Mouse (Mus musculus) bone marrow, adult 2 months (tissue): ENCODE data around the gene Klk9. TPM values are rescaled to one million over a fixed set of nuclear protein-coding genes. Genes with fewer than 3 reads are reported as not detected.

Experiments
- H3K27ac ChIP-seq: fragments of 200-500 bp; 2 replicates; pipeline ENCODE4 v1.5.1; 2012; ENCODE audit warnings: low read depth, mild to moderate bottlenecking, control low read depth, inconsistent platforms, low read length; ENCODE audit not compliant: control insufficient read depth, poor library complexity, insufficient read depth
- H3K4me1 ChIP-seq: fragments of 200-500 bp; 2 replicates; pipeline ENCODE4 v1.6.1; 2011; ENCODE audit warnings: low read length; ENCODE audit not compliant: control insufficient read depth, insufficient read depth
- H3K4me3 ChIP-seq: fragments of 200-500 bp; replicated peaks from 2 replicates; pipeline ENCODE3; 2011; ENCODE audit warnings: mild to moderate bottlenecking, low read depth, low read length, control low read depth; ENCODE audit not compliant: control insufficient read depth
- CTCF ChIP-seq: fragments of 200-500 bp; IDR thresholded peaks from 2 replicates; pipeline ENCODE4 v1.5.1; 2011; ENCODE audit warnings: low read length, control low read depth; ENCODE audit not compliant: control insufficient read depth, insufficient read depth
- POLR2A ChIP-seq: fragments of 200-500 bp; IDR thresholded peaks from 2 replicates; pipeline ENCODE4 v1.6.1; 2011; ENCODE audit warnings: low read depth, mild to moderate bottlenecking, control low read depth, low read length, borderline replicate concordance; ENCODE audit not compliant: control insufficient read depth
- WGBS: fragments of 180-500 bp; shearing (Covaris S2); methylation state at CpG from one replicate; pipeline ENCODE4 v1.1.7; 2018; 5-methylcytosine and 5-hydroxymethylcytosine counted together
- polyA plus RNA-seq: library from polyadenylated mRNA; stranded (reverse); fragments of >200 nt; gene quantifications from 2 replicates; pipeline ENCODE4 v1.2.4, GENCODE M21; 2011; ENCODE audit warnings: low replicate concordance; ENCODE audit not compliant: missing spikeins, insufficient read depth, insufficient read length

The Klk9 gene
- polyA plus RNA-seq, 1 experiment: not detected

- no peaks in the 10 kb centered on the region for H3K4me1 ChIP-seq
- TF ChIP-seq CTCF (no peak), POLR2A (no peak)
- no peak within 1 kb of the TSS for H3K27ac ChIP-seq
- H3K4me3 ChIP-seq: no peak within 1 kb of the TSS
- WGBS: 74% methylated on average over 5 of the region's 5 CpGs
Observed at GRCm38 (mm10) chr7:43774364-43774763, 17.3 kb upstream of the Klk9 start, which contains the start of gene Klk11. Klk11 (plus strand) TSS chr7:43774604.

- Histone ChIP-seq H3K4me1 (no peaks in the 10 kb centered on the region), H3K27ac (no peak overlapping the region), H3K4me3 (no peak overlapping the region)
- TF ChIP-seq POLR2A: no peak
- TF ChIP-seq CTCF: no peak
- WGBS: 74% methylated on average over 6 of the region's 6 CpGs
Observed at GRCm38 (mm10) chr7:43774802-43775201, 16.9 kb upstream of the Klk9 start.

GRCm38 (mm10) chr7:43775311-43776057, 16.2 kb upstream of the Klk9 start:
- Histone ChIP-seq H3K27ac (no peak overlapping the region), H3K4me3 (no peak overlapping the region), H3K4me1 (no peaks in the 10 kb centered on the region)
- 74% methylated on average over 7 of the region's 7 CpGs for WGBS
- TF ChIP-seq POLR2A: no peak
- TF ChIP-seq CTCF: no peak

- WGBS: 82% methylated on average over 5 of the region's 5 CpGs
- H3K4me3 ChIP-seq: no peak overlapping the region
- TF ChIP-seq POLR2A (no peak), CTCF (no peak)
Observed at GRCm38 (mm10) chr7:43776506-43776905, 15.2 kb upstream of the Klk9 start.

GRCm38 (mm10) chr7:43777423-43777822, 14.3 kb upstream of the Klk9 start:
- TF ChIP-seq POLR2A (no peak), CTCF (no peak)
- Histone ChIP-seq H3K4me1 (no peaks in the 10 kb centered on the region), H3K27ac (no peak overlapping the region), H3K4me3 (no peak overlapping the region)
- 80% methylated on average over 12 of the region's 12 CpGs for WGBS

More at GRCm38 (mm10) chr7:43776506-43776905, 15.2 kb upstream of the Klk9 start:
- Histone ChIP-seq H3K27ac (no peak overlapping the region), H3K4me1 (no peaks in the 10 kb centered on the region)

- 76% methylated on average over 10 of the region's 10 CpGs for WGBS
- H3K4me1 ChIP-seq: no peaks in the 10 kb centered on the region
- TF ChIP-seq CTCF (no peak), POLR2A (no peak)
- no peak overlapping the region for H3K27ac ChIP-seq
- no peak overlapping the region for H3K4me3 ChIP-seq
Observed at GRCm38 (mm10) chr7:43778176-43778970, 13.3 kb upstream of the Klk9 start.

GRCm38 (mm10) chr7:43780241-43780640, 11.4 kb upstream of the Klk9 start:
- H3K27ac ChIP-seq: no peak overlapping the region
- WGBS: 60% methylated on average over 6 of the region's 6 CpGs
- H3K4me1 ChIP-seq: no peaks in the 10 kb centered on the region
- TF ChIP-seq CTCF (no peak), POLR2A (no peak)
- H3K4me3 ChIP-seq: no peak overlapping the region

GRCm38 (mm10) chr7:43780746-43781145, 10.9 kb upstream of the Klk9 start, which contains the start of gene Klk10:
Klk10 (plus strand) TSS chr7:43781035.
- Histone ChIP-seq H3K4me1 (no peaks in the 10 kb centered on the region), H3K27ac (no peak within 1 kb of the TSS), H3K4me3 (no peak within 1 kb of the TSS)
- WGBS: 32% methylated on average over 5 of the region's 5 CpGs
- TF ChIP-seq POLR2A (no peak), CTCF (no peak)
